Mouse (Mus musculus) gastrocnemius, postnatal 36 days (tissue): Measurements from ENCODE around the gene Gm3460. TPM values are rescaled to one million over a fixed set of nuclear protein-coding genes. Genes with fewer than 3 reads are reported as not detected.
A peak's percentile ranks its signal among the peaks of the same experiment; 100 is the strongest.
"Not testable (repeated sequence)": the region's sequence is repeated elsewhere in the genome, so short reads cannot be mapped to it uniquely, and the experiment has no call there.

Source experiments
- DNase-seq, 2 experiments: peaks; one replicate each; pipeline ENCODE4 v3.0.0; 2022
- intact Hi-C: fragments of 180-260 bp; cut with DNase I; formaldehyde crosslinking; loops from one replicate; pipeline ENCODE4 v1.15.1; 2025
- long read RNA-seq, 2 experiments: library from polyadenylated mRNA; stranded (forward); transcript quantifications; one replicate each; pipeline ENCODE4 v2.0.0; 2021
- total RNA-seq, 2 experiments: library from RNA; stranded (reverse); gene quantifications; 2 replicates each; pipeline ENCODE4 v1.2.3; 2021

Gm3460 gene
- total RNA-seq = not detected
- long read RNA-seq, experiment 1 = 0 reads
- long read RNA-seq, experiment 2 = 0 reads

DNA sequence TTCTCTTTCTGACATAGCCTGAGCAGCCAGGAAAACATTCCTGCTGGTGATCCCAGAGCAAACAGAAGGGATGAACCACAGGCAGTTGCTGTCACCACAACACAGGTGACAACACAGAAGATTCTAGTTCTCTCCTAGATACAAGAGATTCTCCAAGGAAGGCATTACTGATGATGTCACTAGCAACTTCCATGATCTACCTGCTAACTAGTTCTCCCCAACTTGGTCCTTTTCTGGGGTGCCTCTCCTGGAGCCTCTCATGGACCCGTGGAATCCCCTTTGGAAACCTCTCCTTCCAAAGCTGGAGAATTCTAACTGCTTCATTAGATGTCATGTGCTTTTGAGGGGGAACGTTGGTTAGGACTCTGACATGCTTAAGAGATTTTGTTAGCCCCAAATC, at the start of gene Gm3460:
Gene Gm3460, minus strand, starts transcription at position 101 of the 400 bp plus-strand sequence.
- DNase-seq, intact Hi-C loops: not testable (repeated sequence)

DNA sequence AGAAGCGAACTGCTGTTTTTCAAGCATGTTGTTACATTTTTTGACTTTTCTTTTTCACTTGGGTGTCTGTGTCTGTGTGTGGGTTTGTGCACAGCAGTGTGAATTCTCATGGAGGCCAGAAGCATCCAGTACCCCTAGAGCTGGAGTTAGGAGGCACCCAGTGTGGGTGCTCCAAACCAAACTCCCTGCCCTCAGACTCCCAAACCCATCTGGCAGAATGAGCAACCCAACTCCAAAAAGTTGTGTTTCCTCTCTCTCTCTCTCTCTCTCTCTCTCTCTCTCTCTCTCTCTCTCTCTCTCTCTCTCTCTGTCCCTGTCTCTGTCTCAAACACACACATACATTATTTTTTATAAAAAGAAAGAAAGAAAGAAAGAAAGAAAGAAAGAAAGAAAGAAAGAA, 15.8 kb downstream of the Gm3460 start:
- peak in 1 of 2 experiments; percentile 13 for DNase-seq
- intact Hi-C loops = not testable (repeated sequence)

DNA sequence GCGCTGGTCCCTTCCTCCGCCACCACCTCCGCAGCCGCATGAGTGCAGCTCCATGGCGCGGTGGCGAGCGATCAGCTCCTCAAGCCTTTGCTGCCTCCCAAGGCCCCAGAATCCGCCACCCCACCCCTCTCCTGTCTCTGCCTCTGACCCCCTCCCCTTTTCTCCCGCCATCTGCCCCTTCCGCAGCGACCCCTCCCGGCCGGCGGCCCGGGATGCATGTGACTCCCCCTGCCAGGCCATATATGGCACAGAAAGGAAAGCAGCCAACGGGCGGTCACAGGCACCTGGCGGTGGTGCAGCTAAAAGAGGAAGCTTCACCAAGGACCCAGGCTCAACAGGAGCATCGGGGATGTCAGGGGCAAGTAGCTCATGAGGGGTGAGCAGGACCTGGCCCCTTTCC, 17.2 kb downstream of the Gm3460 start:
- intact Hi-C loops, DNase-seq: not testable (repeated sequence)

DNA sequence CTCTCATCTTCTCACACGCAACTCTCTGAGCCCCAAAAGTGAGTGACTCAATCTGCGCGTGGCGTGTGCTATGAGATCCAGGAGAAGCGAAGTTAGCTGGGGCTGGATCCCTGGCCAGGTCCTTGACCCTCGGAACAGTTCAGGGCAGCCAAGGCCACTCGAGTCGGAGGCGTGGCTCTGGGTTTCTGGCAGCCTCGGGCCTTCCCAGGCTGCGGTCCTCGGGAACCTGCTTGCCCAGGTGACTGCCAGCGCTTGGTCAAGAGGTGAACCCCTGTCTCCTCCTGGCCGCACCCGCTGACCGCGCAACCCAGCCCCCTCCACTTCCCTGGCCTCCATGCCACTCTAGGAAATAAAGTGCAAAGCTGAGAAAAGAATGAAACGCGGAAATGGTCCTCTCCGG, 17.7 kb downstream of the Gm3460 start:
- intact Hi-C loops, DNase-seq: not testable (repeated sequence)

DNA sequence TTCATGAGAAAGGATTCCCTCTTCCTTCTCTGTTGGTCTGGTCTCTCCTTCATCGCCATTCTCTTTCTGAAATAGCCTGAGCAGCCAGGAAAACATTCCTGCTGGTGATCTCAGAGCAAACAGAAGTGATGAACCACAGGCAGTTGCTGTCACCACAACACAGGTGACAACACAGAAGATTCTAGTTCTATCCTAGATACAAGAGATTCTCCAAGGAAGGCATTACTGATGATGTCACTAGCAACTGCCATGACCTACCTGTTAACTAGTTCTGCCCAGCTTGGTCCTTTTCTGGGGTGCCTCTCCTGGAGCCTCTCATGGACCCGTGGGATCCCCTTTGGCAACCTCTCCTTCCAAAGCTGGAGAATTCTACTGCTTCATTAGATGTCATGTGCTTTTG, 31.7 kb downstream of the Gm3460 start, which contains the start of gene Gm3629:
Gene Gm3629, minus strand, starts transcription at position 101 of the 400 bp plus-strand sequence.
- DNase-seq, intact Hi-C loops: not testable (repeated sequence)

Other genes starting within 250 kb of the Gm3460 start
- gene Gm16440, start 232.1 kb downstream of the Gm3460 start, total RNA-seq = not detected
- gene Gm3591, start 209.9 kb downstream of the Gm3460 start, total RNA-seq = not detected
- not detected for gene Gm3594, start 177.8 kb downstream of the Gm3460 start, total RNA-seq
- not detected for gene Gm8356, start 85.1 kb downstream of the Gm3460 start, total RNA-seq
- gene Gm3629, start 31.8 kb downstream of the Gm3460 start, total RNA-seq = under 1 TPM in 1 of 2 experiments, not detected in 1; 0.31 TPM
- gene Gm10251, start 61.8 kb upstream of the Gm3460 start, total RNA-seq = not detected
- not detected for gene Gm8050, start 97.8 kb upstream of the Gm3460 start, total RNA-seq
- under 1 TPM; 0.51 to 0.62 TPM for gene Gm3636, start 119.9 kb upstream of the Gm3460 start, total RNA-seq
- not detected for gene Gm8362, start 152.0 kb upstream of the Gm3460 start, total RNA-seq
- not detected for gene Gm3642, start 217.9 kb upstream of the Gm3460 start, total RNA-seq